Mouse (Mus musculus): ENCODE results near the gene Meis3. TPM values are rescaled to one million over a fixed set of nuclear protein-coding genes. Genes with fewer than 3 reads are reported as not detected.

Meis3 gene
- polyA plus RNA-seq, 1 experiment from 2014 or later: 88.8 TPM

- H3K9me3 ChIP-seq (replicated peaks; ENCODE audit: control insufficient read depth, low read length): no peaks in the 10 kb centered on the region
- H3K27me3 ChIP-seq (replicated peaks; ENCODE audit: control insufficient read depth, insufficient read depth, low read length): no peaks in the 10 kb centered on the region
- ATAC-seq (no peak), DNase-seq (ENCODE audit: low spot score) (no peak)
- WGBS: 66% methylated on average over 3 of the region's 3 CpGs
- H3K9ac ChIP-seq (ENCODE audit: low read length): no peak overlapping the region
- peak overlapping the region; percentile 73; the same call in 1 of the 2 replicates for H3K4me2 ChIP-seq (ENCODE audit: low read length)
- H3K4me3 ChIP-seq (ENCODE audit: low read depth, low read length): no peak overlapping the region
- H3K27ac ChIP-seq (ENCODE audit: low read depth, low read length): 0 out of 2 replicates have a peak overlapping the region, but pooled peaks have one; percentile 27
- H3K4me1 ChIP-seq (ENCODE audit: control insufficient read depth, insufficient read depth, low read length): peaks cover 45% of the 10 kb centered on the region
- H3K36me3 ChIP-seq (ENCODE audit: control insufficient read depth, insufficient read depth, low read length): peaks cover 6% of the 10 kb centered on the region
These were observed 42.0 kb upstream of the Meis3 start for GRCm38 (mm10) chr7:16132926-16133325.

- Histone ChIP-seq H3K9me3 (replicated peaks; ENCODE audit: control insufficient read depth, low read length) (no peaks in the 10 kb centered on the region), H3K4me1 (ENCODE audit: control insufficient read depth, insufficient read depth, low read length) (peaks cover 45% of the 10 kb centered on the region), H3K36me3 (ENCODE audit: control insufficient read depth, insufficient read depth, low read length) (peaks cover 6% of the 10 kb centered on the region), H3K9ac (ENCODE audit: low read length) (no peak overlapping the region), H3K4me3 (ENCODE audit: low read depth, low read length) (no peak overlapping the region), H3K4me2 (ENCODE audit: low read length) (no peak overlapping the region), H3K27ac (ENCODE audit: low read depth, low read length) (no peak overlapping the region), H3K27me3 (replicated peaks; ENCODE audit: control insufficient read depth, insufficient read depth, low read length) (no peaks in the 10 kb centered on the region)
- ATAC-seq: no peak
- 90% methylated on average over 9 of the region's 9 CpGs for WGBS
- DNase-seq (ENCODE audit: low spot score): no peak
These were observed 41.2 kb upstream of the Meis3 start for GRCm38 (mm10) chr7:16133691-16134090.

- no peaks in the 10 kb centered on the region for H3K9me3 ChIP-seq (replicated peaks; ENCODE audit: control insufficient read depth, low read length)
- no peaks in the 10 kb centered on the region for H3K27me3 ChIP-seq (replicated peaks; ENCODE audit: control insufficient read depth, insufficient read depth, low read length)
- WGBS: 9% methylated on average over 7 of the region's 7 CpGs
- H3K36me3 ChIP-seq (ENCODE audit: control insufficient read depth, insufficient read depth, low read length): peaks cover 6% of the 10 kb centered on the region
- H3K4me1 ChIP-seq (ENCODE audit: control insufficient read depth, insufficient read depth, low read length): peaks cover 40% of the 10 kb centered on the region
- peak overlapping the region; percentile 12; the same call in 1 of the 2 replicates for H3K4me3 ChIP-seq (ENCODE audit: low read depth, low read length)
- peak; percentile 80 for DNase-seq (ENCODE audit: low spot score)
- ATAC-seq: peak; percentile 62
- 0 out of 2 replicates have a peak overlapping the region, but pooled peaks have one; percentile 2 for H3K9ac ChIP-seq (ENCODE audit: low read length)
- peak overlapping the region; percentile 21; the same call in 1 of the 2 replicates for H3K4me2 ChIP-seq (ENCODE audit: low read length)
- H3K27ac ChIP-seq (ENCODE audit: low read depth, low read length): peak overlapping the region; percentile 75; the same call in 1 of the 2 replicates
These were observed 39.9 kb upstream of the Meis3 start for GRCm38 (mm10) chr7:16134951-16135392.

- no peak overlapping the region for H3K4me3 ChIP-seq (ENCODE audit: low read depth, low read length)
- 16% methylated on average over 27 of the region's 27 CpGs for WGBS
- ATAC-seq (peak; percentile 72), DNase-seq (ENCODE audit: low spot score) (peak; percentile 76)
- H3K36me3 ChIP-seq (ENCODE audit: control insufficient read depth, insufficient read depth, low read length): peaks cover 15% of the 10 kb centered on the region; the same call in 1 of the 2 replicates
- H3K4me1 ChIP-seq (ENCODE audit: control insufficient read depth, insufficient read depth, low read length): peaks cover 7% of the 10 kb centered on the region; the same call in 1 of the 2 replicates
- H3K4me2 ChIP-seq (ENCODE audit: low read length): no peak overlapping the region
- no peaks in the 10 kb centered on the region for H3K9me3 ChIP-seq (replicated peaks; ENCODE audit: control insufficient read depth, low read length)
- no peak overlapping the region for H3K9ac ChIP-seq (ENCODE audit: low read length)
- no peaks in the 10 kb centered on the region for H3K27me3 ChIP-seq (replicated peaks; ENCODE audit: control insufficient read depth, insufficient read depth, low read length)
- H3K27ac ChIP-seq (ENCODE audit: low read depth, low read length): peak overlapping the region; percentile 40; the same call in 1 of the 2 replicates
These were observed 28.1 kb upstream of the Meis3 start for GRCm38 (mm10) chr7:16146489-16147410.

- DNase-seq (ENCODE audit: low spot score): peak; percentile 13
These were observed 27.2 kb upstream of the Meis3 start for GRCm38 (mm10) chr7:16147643-16148042.

GRCm38 (mm10) chr7:16149241-16149640 is 25.6 kb upstream of the Meis3 start:
- H3K4me3 ChIP-seq (ENCODE audit: low read depth, low read length): no peak overlapping the region
- H3K27me3 ChIP-seq (replicated peaks; ENCODE audit: control insufficient read depth, insufficient read depth, low read length): no peaks in the 10 kb centered on the region
- H3K9ac ChIP-seq (ENCODE audit: low read length): no peak overlapping the region
- H3K4me2 ChIP-seq (ENCODE audit: low read length): no peak overlapping the region
- H3K9me3 ChIP-seq (replicated peaks; ENCODE audit: control insufficient read depth, low read length): no peaks in the 10 kb centered on the region
- H3K4me1 ChIP-seq (ENCODE audit: control insufficient read depth, insufficient read depth, low read length): peaks cover 7% of the 10 kb centered on the region; the same call in 1 of the 2 replicates
- peak; percentile 57 for DNase-seq (ENCODE audit: low spot score)
- peak; percentile 62; the same call in 1 of the 2 replicates for ATAC-seq
- peak overlapping the region; percentile 52; the same call in 1 of the 2 replicates for H3K27ac ChIP-seq (ENCODE audit: low read depth, low read length)
- WGBS: 54% methylated on average over 5 of the region's 5 CpGs
- peaks cover 6% of the 10 kb centered on the region; the same call in 1 of the 2 replicates for H3K36me3 ChIP-seq (ENCODE audit: control insufficient read depth, insufficient read depth, low read length)

More at GRCm38 (mm10) chr7:16147643-16148042, 27.2 kb upstream of the Meis3 start:
- WGBS: 13% methylated on average over 15 of the region's 15 CpGs
- peaks cover 10% of the 10 kb centered on the region; the same call in 1 of the 2 replicates for H3K36me3 ChIP-seq (ENCODE audit: control insufficient read depth, insufficient read depth, low read length)
- ATAC-seq: peak; percentile 32; the same call in 1 of the 2 replicates
- no peaks in the 10 kb centered on the region for H3K9me3 ChIP-seq (replicated peaks; ENCODE audit: control insufficient read depth, low read length)
- no peak overlapping the region for H3K4me3 ChIP-seq (ENCODE audit: low read depth, low read length)
- H3K4me2 ChIP-seq (ENCODE audit: low read length): no peak overlapping the region
- H3K27ac ChIP-seq (ENCODE audit: low read depth, low read length): 0 out of 2 replicates have a peak overlapping the region, but pooled peaks have one; percentile 40
- H3K27me3 ChIP-seq (replicated peaks; ENCODE audit: control insufficient read depth, insufficient read depth, low read length): no peaks in the 10 kb centered on the region
- no peak overlapping the region for H3K9ac ChIP-seq (ENCODE audit: low read length)
- H3K4me1 ChIP-seq (ENCODE audit: control insufficient read depth, insufficient read depth, low read length): peaks cover 7% of the 10 kb centered on the region; the same call in 1 of the 2 replicates

- 70% methylated on average over 9 of the region's 9 CpGs for WGBS
- ATAC-seq: no peak
- H3K27ac ChIP-seq (ENCODE audit: low read depth, low read length): no peak overlapping the region
These were observed 24.4 kb upstream of the Meis3 start for GRCm38 (mm10) chr7:16150191-16151145.

GRCm38 (mm10) chr7:16153522-16153921 is 21.4 kb upstream of the Meis3 start:
- peak; percentile 82 for DNase-seq (ENCODE audit: low spot score)
- Histone ChIP-seq H3K9ac (ENCODE audit: low read length) (no peak overlapping the region), H3K4me3 (ENCODE audit: low read depth, low read length) (no peak overlapping the region), H3K4me1 (ENCODE audit: control insufficient read depth, insufficient read depth, low read length) (no peaks in the 10 kb centered on the region), H3K36me3 (ENCODE audit: control insufficient read depth, insufficient read depth, low read length) (peaks cover 7% of the 10 kb centered on the region; the same call in 1 of the 2 replicates), H3K9me3 (replicated peaks; ENCODE audit: control insufficient read depth, low read length) (no peaks in the 10 kb centered on the region), H3K27me3 (replicated peaks; ENCODE audit: control insufficient read depth, insufficient read depth, low read length) (peaks cover 6% of the 10 kb centered on the region; the same call in 1 of the 2 replicates), H3K27ac (ENCODE audit: low read depth, low read length) (no peak overlapping the region), H3K4me2 (ENCODE audit: low read length) (no peak overlapping the region)
- ATAC-seq: peak; percentile 82
- WGBS: 16% methylated on average over 10 of the region's 10 CpGs

More at GRCm38 (mm10) chr7:16150191-16151145, 24.4 kb upstream of the Meis3 start:
- Histone ChIP-seq H3K4me3 (ENCODE audit: low read depth, low read length) (no peak overlapping the region), H3K4me2 (ENCODE audit: low read length) (no peak overlapping the region), H3K9ac (ENCODE audit: low read length) (no peak overlapping the region), H3K9me3 (replicated peaks; ENCODE audit: control insufficient read depth, low read length) (no peaks in the 10 kb centered on the region), H3K36me3 (ENCODE audit: control insufficient read depth, insufficient read depth, low read length) (no peaks in the 10 kb centered on the region), H3K4me1 (ENCODE audit: control insufficient read depth, insufficient read depth, low read length) (peaks cover 7% of the 10 kb centered on the region; the same call in 1 of the 2 replicates), H3K27me3 (replicated peaks; ENCODE audit: control insufficient read depth, insufficient read depth, low read length) (no peaks in the 10 kb centered on the region)
- no peak for DNase-seq (ENCODE audit: low spot score)
